1 mouse cellular context compared by ENCODE assay signal in genomic region chr8:120113306-120113705, GRCm38 (mm10).
TF ChIP-seq lines count a peak whose summit lies in the region.

No protein-coding gene starts in this region.

TF ChIP-seq in MEL, 35 proteins besides CTCF, POLR2A, EP300 and RAD21 (continued from another document):
- TF ChIP-seq RCOR1 (IDR thresholded peaks at IDR 0.05; ENCODE audit: low read depth, low read length) (0 out of 2 replicates have a peak, but pooled peaks have one; percentile 21), HCFC1 (IDR thresholded peaks at IDR 0.05; ENCODE audit: low read depth, low read length) (no peak), GATA1 (IDR thresholded peaks at IDR 0.05; ENCODE audit: low read depth, low read length) (no peak)
